Mouse (Mus musculus) adrenal gland, postnatal 0 days (tissue): ENCODE measurements around the gene Tex44. TPM values are rescaled to one million over a fixed set of nuclear protein-coding genes. Genes with fewer than 3 reads are reported as not detected.

ENCODE experiments used
- polyA plus RNA-seq: library from polyadenylated mRNA; unstranded; fragments of >200 nt; fragmentation: Nextera tagmentation; extraction: Ambion mirVana; gene quantifications from 2 replicates; pipeline ENCODE4 v1.2.1, GENCODE M21; 2015

Gene Tex44
- not detected in 2 replicates for polyA plus RNA-seq

DNA sequence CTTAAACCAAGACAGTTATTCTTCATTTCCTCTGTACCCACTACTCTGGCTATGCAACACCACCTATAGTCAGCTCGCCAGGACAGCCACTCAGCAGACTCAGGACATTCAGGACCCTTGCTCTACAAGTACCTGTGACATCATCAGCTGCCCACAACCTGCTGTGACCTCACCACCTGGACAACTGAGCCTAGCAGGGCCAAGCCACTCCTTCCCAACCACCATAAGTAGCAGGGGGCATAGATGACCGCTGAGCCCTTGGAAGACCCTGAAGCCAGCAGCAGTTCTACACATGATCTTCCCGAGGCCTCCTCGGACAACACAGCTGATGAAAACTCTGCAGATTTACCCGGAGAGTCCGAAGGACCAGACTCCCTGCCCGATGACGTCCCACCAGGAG lies at the start of gene Tex44, which contains the start of gene Nmur1:
TSS of gene Tex44 (plus strand) at position 202 of the 400 bp plus-strand sequence.
TSS of gene Nmur1 (minus strand) at position 101 of the 400 bp plus-strand sequence.

Other genes with a start within 250 kb of the Tex44 start
- gene B3gnt7, start 123.5 kb upstream of the Tex44 start, polyA plus RNA-seq = 1.4 and 2.4 TPM in 2 replicates
- 164 and 231 TPM in 2 replicates for gene Ncl, start 66.9 kb upstream of the Tex44 start, polyA plus RNA-seq
- not detected in 2 replicates for gene Nmur1, start 101 bp upstream of the Tex44 start, polyA plus RNA-seq
- gene Ptma, start 100.4 kb downstream of the Tex44 start, polyA plus RNA-seq = 1,285 and 1,305 TPM in 2 replicates
- gene Pde6d, start 156.3 kb downstream of the Tex44 start, polyA plus RNA-seq = 78.4 and 91.5 TPM in 2 replicates
- 17.9 and 20.1 TPM in 2 replicates for gene Cops7b, start 156.6 kb downstream of the Tex44 start, polyA plus RNA-seq
- gene Nppc, start 244.2 kb downstream of the Tex44 start, polyA plus RNA-seq = 1.2 and 1.3 TPM in 2 replicates